Mouse (Mus musculus): Measurements from ENCODE around the gene Acp7.

Acp7 gene

GRCm38 (mm10) chr7:28601029-28601428 is 30.1 kb downstream of the Acp7 start:
- DNase-seq: peak; percentile 84

GRCm38 (mm10) chr7:28598951-28599350 is 32.2 kb downstream of the Acp7 start:
- DNase-seq: no peak

DNA sequence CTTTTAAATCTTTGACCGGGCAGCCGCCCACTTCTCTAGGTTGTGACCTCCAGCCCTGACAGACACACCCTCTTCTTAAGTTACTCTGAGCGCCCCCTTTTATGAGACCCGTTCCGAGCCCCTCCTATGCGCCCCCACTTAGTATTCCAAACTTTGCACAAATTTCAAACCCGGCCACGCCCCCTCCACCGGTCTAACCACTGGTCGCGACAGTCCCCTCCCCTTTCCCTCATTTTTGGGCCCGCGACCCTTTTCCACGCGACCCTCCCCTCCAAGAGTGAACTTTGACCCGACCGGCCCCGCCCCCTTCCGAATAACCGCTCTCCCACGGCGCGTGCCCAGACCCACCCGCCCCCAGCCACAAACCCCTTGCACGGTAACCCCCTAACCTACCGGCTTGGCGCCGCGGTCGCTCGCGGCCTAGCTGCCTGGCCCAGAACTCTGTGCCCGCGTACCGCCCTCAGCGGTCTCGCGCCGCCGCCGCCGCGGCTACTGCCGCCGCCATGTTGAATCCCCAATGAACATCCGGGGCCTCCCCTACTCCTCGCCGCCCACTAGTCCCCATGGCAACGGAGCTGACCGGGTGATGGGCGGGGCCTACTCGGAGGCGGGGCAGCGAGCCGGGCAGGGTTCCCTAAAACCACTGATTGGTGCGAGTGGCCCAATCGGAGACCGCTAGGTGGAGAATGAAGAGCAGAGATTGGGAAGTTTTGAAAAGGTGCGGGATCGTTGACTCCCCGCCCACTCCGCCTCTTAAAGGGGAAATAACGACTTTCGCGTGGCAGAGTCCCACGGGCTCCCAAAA is 33.3 kb downstream of the Acp7 start, which contains the start of the genes Samd4b and Pak4:
Gene Samd4b (minus strand): TSS at position 503 of the 805 bp plus-strand sequence.
Gene Pak4 (minus strand): TSS at position 544 of the 805 bp plus-strand sequence.
- peak; percentile 100 for DNase-seq

- no peak for DNase-seq
These were observed 33.9 kb downstream of the Acp7 start for GRCm38 (mm10) chr7:28597277-28597570.

GRCm38 (mm10) chr7:28596436-28597276 is 34.5 kb downstream of the Acp7 start:
- no peak for DNase-seq

DNA sequence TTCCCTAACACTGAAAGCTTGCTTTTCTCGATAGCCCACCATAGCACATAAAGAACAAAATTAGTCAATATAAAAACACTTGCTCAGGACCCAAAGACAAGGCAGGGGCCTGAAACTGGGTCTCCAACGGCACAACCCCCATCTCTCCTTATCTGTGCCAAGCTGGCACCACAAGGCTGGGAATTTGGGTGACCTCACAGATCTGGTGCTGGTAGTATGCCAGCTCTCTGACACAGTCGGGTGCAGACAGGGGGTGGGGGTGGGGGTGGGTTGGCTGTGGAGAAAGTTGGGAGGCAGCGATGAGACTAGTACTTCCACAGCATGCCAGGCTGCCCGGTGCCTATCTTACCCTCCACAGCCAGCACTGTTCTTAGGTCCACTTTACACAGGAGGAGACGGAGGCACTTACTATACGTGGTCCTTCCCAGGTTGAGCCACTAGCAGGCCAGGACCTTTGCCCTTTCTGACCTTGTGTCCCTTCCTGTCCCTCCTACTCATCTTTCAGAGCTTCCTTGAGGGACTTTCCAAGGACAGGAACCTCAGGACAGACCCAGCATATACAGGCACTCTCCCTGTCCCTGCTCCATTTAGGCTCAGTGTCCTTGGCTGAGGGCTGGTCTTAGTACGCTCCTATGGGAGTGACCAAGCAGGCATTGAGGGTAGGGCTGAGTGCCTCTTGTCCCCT is 35.2 kb downstream of the Acp7 start:
- no peak for DNase-seq

GRCm38 (mm10) chr7:28593206-28594111 is 37.7 kb downstream of the Acp7 start:
- no peak for DNase-seq

DNA sequence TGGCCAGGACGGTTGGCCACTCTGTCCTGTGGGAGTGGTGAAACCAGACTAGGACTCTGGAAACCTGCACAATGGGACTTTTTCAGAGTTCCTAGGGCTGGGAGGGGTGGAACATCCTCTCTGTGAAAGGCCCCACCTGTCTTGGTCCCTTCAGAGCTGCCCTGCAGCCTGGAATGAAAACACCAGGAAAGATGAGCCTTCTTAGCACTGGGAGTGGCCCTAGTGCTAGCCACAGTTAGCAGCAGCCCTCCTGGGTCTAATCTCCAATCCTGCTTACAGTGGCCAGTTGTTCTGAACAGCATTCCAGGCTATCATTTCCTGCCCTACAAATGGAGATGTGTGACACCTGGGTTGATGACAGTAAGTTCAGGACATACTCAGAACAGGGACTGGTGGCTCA is 39.3 kb downstream of the Acp7 start:
- no peak for DNase-seq

DNA sequence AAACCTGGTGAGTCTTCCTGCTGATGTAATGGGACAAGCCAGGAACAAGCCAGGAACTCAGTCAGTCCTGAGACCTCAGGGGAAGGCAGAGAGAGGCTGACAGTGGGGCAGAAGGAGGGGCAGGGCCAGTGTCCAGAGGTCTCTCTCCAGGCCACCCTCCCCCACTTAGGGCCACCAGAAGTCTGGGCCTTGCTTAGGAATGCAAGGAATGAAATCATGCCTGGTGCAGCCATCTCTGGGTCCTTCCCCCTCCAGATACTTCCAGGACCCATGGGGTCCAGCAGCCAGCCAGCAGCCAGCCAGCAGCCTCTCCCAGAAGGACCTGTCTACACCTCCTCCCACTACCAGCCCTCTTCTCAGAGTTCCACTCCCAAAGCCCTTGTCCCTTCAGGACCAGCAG is 43.5 kb downstream of the Acp7 start:
- no peak for DNase-seq

DNA sequence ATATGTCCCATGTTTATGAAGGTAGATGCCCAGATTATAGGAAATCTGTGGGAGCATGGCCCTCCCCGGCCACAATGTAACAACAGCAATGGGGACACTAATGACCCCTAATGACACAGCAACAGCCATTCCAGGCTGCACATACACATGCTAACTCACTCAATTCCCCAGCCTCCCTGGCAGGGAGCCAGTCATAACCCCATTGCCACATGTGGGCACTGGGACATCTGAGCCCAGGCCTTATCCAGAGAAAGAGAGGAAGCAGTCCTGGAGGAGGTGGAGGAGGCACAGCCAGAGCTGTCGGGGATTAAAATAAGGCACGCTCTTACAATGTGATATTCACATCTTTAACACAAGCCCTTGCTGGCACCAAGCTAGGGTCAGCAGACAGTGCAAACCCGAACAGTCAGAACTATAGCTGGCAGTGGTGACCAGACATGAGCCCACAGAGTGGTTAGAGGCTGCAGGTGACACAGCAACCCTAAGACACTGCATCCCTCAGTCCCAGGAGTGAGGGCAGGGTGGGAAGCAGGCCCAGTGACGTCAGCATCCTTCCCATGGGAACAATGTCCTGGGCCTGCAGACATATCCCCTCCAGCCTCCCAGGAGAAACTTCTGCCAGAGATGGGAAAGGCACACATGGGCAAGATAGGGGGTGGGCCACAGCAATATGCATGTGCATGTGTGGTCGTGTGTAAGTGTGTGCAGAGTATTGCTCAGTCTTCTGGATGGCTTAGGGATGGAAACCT is 44.3 kb downstream of the Acp7 start:
- no peak for DNase-seq

DNA sequence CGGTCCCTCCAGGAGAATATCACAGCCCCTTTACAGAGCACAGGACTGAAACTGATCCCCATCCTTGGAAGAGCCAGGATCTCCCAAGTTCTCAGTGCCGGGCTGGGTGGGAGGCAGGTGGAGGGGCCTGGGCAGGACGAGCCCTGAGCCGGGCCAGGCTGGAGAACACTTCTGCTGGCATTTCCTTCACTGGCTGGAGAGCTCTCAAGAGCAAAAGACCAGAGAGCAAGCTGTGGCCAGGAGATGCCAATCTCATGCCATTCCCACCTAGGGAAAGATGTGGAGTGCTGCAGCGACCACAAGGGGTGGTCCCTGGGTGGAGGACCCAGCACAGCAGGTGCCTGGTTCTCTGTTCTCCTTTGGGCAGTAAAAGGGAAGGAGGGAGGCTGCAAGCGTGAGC is 46.1 kb downstream of the Acp7 start:
- DNase-seq: no peak

DNA sequence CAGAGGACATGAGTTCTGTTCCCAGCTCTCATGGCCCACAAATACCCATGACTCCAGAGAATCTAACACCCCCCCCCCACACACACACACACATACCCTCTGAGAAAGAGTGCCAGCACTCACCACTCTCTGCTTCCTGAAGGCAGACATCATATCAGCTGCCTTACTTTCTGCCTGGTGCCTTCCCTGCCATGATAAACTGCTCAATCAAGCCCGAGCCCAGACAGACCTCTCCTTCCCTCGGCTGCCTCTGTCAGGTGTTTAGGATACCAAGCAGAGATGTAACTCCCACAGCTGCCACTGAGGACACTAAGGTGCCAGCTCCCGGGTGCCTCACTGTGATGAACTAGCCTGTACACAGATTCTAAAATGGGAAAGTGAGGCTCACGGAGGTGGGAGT is 46.7 kb downstream of the Acp7 start:
- no peak for DNase-seq

GRCm38 (mm10) chr7:28583570-28584344 is 47.4 kb downstream of the Acp7 start:
- no peak for DNase-seq

DNA sequence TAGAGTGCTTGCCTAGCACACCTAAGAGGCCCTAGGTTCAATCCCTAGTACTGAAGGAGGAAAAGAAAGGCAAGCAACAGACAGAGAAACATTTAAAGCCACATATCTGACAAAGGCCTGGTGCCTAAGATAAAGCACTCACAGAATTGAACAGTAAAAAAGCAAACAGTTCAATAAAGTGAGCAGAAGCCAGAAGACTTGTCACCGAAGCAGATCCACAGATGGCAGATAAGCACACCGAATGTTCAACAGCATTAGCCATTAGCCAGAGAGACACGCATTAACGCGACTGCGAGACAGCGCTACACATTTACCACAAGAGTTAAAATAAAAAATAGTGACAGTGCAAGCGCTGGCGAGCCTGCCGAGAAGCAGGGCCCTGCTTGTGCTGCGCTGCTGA is 48.3 kb downstream of the Acp7 start:
- DNase-seq: no peak

GRCm38 (mm10) chr7:28581721-28582120 is 49.4 kb downstream of the Acp7 start:
- DNase-seq: peak; percentile 28

DNA sequence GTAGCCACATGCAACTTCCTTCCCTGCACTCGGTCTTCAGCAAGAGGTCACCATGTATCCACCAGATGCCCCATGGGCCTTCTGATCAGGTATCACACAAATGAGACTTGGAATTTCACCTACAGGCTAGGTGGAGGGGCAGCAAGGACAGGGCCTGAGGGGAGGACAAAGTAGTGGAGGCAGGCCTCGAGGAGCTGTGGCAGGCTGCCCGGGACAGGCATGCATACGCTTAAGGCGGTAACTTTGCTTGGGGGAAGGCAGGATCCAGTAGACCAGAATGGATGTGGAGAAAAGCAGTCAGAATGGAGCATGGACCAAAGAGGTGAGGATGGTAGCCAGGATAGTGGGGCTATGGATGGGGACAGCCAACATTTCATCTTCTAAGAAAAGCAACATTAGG is 51.3 kb downstream of the Acp7 start:
- no peak for DNase-seq

DNA sequence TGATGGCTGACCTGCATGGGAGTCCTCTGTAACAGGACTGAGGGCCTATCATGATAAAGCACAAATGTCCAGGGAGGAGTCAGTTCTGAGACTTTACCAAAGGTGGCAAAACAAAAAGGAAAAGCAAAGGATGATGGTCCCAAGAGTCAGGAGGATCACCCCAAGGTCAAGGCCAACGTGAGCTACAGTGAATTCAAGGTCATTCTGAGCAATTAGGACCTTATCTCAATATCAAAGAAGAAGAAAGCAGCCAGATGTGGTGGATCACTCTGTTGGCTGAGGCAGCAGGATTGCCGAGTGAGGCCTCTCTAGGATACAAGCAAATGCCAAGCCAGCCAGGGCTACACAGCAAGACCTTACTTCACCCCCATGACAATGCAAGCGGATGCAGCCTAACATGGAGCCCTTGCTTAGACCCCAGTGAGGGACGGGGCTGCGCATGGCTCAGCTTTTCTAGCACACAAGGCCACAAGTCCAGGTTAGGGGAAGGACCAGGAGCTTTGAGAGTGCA is 52.5 kb downstream of the Acp7 start:
- DNase-seq: no peak

- no peak for DNase-seq
These were observed 53.1 kb downstream of the Acp7 start for GRCm38 (mm10) chr7:28577826-28578542.

- DNase-seq: no peak
These were observed 54.7 kb downstream of the Acp7 start for GRCm38 (mm10) chr7:28576271-28576914.
